Mouse (Mus musculus): ENCODE measurements at regions not wholly inside any gene's neighbourhood (a gene's known extent, or its start where the extent isn't known, plus 50 kb on each side); places are given as distances from the start of the nearest gene placed in this dataset. TPM values are rescaled to one million over a fixed set of nuclear protein-coding genes. Genes with fewer than 3 reads are reported as not detected.
A peak's percentile ranks its signal among the peaks of the same experiment; 100 is the strongest.

DNA sequence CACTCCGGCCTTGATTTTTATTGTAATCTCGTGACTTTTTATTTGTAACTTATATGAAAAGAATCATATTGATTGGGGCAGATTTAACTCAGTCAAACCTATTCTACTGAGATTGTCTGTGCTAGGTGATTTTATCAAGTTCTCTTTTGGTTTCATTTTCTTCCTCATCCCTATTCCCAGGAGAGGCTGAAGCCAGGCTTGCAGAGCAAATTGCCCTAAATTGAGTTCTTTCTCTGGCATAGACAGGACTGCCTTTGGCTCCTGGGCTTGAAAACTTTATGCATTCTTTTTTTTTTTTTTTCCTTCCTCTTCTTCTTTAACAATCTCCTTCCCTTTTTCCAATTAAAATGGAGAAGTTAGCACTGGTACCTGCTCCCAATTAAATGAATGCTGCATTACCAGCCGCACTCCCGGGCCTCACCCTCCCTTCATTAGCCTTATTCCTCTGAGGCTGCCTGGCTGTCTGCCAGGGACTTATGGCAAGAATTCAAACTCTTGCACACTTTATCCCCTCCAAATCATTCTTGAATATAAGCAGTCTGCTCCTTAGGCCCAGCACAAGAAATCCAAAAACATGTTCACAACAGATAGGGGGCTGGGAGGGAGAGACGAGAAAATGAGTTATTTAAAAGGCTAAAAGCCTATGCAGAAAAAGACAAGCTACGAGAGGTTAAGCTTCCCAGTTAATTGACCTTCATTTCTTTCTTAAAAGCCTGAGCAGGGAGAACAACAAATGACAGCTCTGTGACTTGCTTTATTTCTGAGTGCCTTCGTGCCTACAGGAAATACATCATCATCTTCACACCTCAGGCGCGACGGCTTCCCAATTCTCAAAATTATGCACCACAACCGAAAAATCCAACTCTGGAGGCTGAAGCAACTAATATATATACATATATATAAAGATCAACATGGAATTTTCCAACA lies 476.8 kb upstream of the Mms22l start:
- Histone ChIP-seq H3K9me3 (ENCODE audit: control insufficient read depth, low read length) (no peaks in the 10 kb centered on the region), H3K4me3 (ENCODE audit: low read depth, low read length) (no peak overlapping the region), H3K36me3 (ENCODE audit: control insufficient read depth, insufficient read depth, low read length) (no peaks in the 10 kb centered on the region), H3K9ac (replicated peaks; ENCODE audit: low read depth, low read length) (no peak overlapping the region), H3K4me1 (ENCODE audit: control insufficient read depth, insufficient read depth, low read length) (0 out of 2 replicates have a peak, but pooled peaks cover 5% of the 10 kb centered on the region), H3K27me3 (ENCODE audit: control insufficient read depth, insufficient read depth, low read length) (no peaks in the 10 kb centered on the region), H3K27ac (ENCODE audit: low read depth, low read length) (no peak overlapping the region), H3K4me2 (ENCODE audit: low read depth, low read length) (no peak overlapping the region)
- 0 out of 2 replicates have a peak, but pooled peaks have one; percentile 41 for ATAC-seq (ENCODE audit: low read depth)
- WGBS: 59% methylated on average over 11 of the region's 11 CpGs

Small RNAs in the stretch of these regions (microRNA-seq; reads per million reads assigned to microRNA genes)
- gene Gm25978: not detected

Data from neural tube, embryonic 14.5 days (tissue).